Mouse (Mus musculus): ENCODE results near the gene Tmem69.

Tmem69 gene

DNA sequence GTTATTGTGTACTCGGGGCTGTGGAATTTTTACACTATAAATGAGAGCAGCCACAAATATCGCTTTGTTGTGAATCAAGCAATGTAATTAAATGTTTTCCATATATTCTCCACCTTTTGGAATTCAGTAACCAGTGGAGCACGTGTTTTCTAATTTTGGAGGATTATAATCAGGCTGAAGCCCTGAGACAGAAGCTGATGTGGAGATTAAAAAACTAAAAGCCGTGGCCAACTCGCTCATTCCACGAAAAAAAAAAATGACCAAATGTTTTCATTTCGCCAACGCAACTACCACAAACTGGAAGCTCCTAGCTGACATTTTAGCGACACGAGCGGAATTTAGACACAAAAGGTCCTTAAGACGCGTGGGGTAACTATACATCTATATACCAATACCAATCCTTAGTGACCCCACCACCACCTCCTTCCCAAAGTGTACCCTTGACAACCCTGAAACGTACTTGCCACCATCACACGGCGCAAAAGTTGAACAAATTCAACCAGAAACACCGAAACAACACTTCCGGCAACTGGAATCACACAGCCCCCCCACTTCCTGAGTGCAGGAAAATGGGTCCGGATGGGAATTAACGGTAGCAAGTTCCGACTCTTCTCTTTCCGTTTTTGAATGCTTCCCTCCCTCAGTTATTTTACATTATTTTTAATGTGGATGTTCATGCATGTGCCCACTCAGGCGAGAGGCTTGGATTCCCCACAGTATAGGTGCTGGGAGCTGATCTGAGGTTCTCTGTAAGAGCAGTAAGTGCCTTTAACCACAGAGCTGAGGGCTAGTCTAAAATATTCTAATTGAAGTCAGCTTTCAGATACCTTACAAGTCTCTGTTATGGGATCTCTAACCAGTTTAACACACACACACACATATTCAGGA is at the start of gene Tmem69:
TSS of gene Tmem69 (minus strand) at position 524 of the 888 bp plus-strand sequence.
- in situ Hi-C loops (cut with MboI, MseI) = loop anchor here (10.0 kb wide), 1 partner anchor 721 kb away; the partner anchor contains the start of gene Mknk1

DNA sequence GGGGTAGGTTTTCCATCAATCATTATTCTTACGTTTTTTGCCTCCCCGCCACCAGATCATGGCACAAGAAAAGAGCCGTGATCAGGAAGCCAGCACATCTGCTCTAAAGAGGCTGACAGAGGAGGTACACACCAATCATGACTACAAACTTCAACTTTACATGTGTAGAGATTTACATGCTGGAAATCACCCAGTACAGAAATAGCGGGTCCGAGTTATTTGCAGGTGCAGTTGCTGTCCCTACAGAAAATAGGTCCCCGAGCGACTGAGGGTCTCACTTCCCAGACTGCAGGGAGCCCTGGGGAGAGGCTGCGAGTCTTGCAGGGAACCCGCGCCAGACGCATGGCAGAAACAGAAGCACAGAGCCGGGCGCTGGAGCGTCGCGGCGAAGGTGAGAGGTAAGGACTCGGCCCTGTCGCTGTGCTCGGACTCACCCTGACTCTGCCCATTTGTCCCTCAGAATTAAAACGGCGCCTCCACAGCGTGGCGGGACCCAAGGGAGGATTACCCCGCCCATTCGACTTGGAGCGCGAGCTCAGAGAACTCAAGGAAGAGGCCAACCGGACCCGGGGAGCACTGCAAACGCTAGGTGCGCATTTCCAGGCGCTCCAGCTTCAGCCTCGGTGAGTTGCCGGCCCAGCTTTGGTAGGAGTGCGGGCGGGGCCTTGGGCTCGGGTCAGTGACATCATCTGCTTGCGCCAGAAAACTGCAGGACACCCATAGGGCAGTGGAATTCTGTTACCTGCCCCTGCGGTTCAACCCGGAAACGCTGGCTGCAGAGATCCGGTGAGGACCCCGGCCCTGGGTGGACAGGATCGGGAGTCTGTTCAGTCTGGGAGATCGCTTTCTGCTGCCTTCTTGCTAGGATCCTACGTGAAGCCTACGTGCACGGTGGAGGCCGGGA is 41.5 kb upstream of the Tmem69 start:
- in situ Hi-C loops (cut with MboI, MseI) = no loop called here

DNA sequence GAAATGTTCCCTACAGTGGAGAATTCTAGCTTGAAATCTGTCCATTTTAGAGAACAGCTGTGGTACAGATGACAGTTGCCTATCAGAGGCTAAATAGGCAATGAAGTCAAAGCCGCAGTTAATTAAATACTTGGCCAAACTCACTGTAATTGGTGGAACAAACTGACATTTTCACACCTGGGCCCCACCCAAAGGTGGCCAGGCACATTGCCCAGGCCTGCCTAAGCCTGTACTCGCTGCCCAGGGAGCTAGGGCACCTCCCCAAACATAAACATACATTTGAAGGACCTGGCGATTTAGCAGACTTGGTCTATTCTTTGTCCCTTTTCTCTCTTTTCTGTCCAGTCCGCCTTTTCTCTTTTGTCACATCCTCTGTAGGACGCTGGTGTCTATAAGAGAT is 40.6 kb upstream of the Tmem69 start, which contains the start of gene Ccdc17:
TSS of gene Ccdc17 (plus strand) at position 276 of the 400 bp plus-strand sequence.
- in situ Hi-C loops (cut with MboI, MseI) = no loop called here

DNA sequence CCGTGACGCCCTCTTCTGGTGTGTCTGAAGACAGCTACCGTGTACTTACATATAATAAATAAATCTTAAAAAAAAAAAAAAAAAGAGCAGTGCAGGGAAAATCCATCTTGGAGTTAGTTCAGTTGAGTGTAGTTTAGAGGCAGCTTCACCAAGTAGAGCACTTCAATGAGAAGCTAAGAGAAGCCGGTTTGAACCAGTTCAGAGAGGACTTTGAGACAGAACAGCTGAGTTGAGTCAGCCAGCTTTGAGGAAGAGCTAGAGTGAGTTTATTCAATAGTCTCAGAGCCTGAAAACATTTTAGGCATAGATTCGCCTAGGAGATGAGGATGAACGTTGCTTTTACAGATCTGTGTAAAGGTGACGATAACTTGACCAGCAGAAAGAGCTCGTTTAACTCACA is 40.1 kb upstream of the Tmem69 start:
- in situ Hi-C loops (cut with MboI, MseI) = no loop called here

DNA sequence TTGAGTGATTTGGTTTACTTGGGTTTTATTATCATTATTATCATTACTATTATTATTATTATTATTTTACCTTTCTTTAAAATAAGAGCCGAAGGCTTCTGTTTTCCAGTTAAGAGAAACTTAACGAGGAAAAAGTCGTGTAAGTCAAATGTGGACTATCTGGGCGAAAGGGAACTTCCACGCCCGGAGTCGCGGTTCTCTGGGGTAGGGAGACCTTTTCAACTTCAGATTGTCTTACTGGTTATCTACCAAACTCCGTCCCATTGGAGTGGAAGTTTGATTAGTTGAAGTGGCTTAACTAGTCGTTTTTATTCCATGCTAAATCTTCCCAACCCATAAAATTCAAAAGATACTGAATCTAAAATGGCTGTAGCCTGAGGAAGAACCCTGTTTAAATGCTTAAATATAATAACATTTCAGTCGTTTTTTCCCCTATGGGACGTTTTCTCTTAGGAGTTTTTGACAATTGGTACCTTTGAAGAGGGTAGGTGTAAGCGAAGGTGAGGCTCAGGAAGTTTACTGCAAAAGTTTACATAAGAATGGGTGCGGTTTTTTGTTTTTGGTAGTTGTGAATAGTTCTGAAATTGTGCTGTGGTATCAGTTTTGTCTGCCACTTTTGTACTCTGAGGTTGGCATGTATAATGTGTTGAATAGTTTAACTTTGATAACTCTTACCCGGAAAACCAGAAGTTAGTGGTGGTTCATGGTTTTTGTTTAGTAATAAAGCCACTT is 2.6 kb upstream of the Tmem69 start:
- in situ Hi-C loops (cut with MboI, MseI) = loop anchor here (10.0 kb wide), 1 partner anchor 724 kb away; the partner anchor contains the start of gene Mknk1

DNA sequence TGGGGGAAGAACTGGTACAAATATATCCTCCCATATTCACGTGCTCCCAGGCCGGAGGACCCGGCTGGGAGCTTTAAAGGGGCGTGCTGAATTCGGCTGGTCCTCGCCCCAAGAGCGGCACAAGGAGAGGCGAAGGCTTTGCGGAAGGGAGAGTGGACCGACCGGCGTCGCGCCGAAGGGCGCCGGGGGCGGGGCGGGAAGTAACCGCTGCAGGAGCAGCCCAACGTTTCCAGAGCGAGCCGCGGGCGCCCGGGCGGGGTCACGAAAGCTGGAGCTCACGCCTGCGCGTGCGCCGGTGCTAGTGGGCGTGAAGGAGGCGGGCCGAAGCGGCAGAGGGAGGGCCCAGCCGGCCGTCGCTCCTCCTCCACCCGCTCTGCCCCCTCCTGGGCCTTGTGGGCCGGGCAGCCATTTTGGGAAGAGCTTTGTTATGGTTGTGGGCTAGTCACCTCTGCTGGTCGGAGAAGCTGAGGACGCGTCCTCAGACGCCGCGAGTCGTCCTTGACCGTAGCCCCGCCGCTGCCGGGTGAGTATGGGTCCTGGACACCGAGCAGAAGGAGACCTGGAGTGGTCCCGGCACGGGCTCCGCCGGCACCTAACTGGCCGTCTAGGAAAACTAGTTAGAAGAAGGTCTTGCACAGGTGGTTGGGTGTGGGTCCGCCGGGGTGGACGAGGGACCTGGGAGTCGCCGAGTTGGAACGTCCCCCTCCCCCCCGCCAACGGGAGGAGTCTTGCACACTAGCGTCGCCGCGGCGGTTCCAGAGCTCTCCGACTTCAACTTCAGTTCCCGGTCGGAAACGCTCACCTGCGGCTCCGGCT is 1.8 kb upstream of the Tmem69 start, which contains the start of gene Gpbp1l1:
TSS of gene Gpbp1l1 (plus strand) at position 353 of the 816 bp plus-strand sequence.
- in situ Hi-C loops (cut with MboI, MseI) = loop anchor here (10.0 kb wide), 1 partner anchor 723 kb away; the partner anchor contains the start of gene Mknk1

DNA sequence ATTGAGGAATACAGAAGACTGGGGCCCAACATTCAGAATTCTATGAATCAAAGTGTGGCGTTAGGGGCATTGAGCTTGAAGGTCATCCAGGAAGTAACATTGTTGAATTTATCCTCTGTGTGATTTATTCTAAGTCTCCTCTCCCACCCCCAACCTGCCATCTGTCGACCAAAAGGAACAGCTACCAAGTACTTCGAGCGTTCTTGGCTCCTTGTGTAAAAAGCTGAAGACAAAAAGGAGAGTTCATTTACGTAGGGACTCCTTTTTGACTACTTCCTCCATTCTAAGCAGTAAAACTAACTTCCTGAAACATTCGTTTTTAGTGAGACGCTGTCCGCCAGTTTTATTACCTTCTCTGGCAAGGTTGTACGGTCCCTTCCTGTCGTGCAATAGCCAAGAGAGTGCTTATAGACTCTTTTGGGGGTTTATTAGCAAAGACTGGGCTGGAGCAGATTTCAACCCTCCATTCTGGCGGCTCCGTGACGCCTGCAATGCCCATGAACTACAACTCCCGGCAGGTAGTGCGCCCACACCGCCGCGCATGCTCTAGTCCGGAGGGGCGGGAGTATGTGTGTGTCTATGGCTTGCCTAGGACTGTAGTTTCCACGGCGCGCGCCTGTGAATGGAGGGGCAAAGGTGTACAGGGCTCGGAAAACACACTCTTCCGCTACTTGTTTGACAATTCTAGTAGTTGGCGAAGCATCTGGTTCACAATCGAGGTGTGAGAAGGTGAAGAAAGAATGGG is 997 bp upstream of the Tmem69 start:
- in situ Hi-C loops (cut with MboI, MseI) = loop anchor here (10.0 kb wide), 1 partner anchor 722 kb away; the partner anchor contains the start of gene Mknk1

DNA sequence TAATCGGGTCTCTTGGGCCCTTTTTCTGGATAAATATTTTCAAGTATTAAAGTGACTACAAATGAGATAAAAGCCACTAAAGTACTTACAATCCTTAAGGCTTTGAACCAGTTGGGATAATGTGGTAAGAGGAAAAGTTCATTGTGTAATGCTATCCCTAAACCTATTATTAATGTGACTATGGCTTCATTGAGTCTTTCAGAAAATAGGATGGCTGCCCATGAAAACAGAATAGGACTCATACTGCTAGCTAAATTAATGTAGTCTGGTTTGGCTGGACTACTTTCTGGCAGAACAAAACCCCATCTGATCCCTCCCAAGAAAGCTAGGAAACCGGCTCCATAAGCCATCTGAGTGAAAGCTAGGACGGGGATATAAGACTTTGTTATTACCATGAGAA is 2.7 kb downstream of the Tmem69 start:
- in situ Hi-C loops (cut with MboI, MseI) = loop anchor here (10.0 kb wide), 1 partner anchor 718 kb away; the partner anchor contains the start of gene Mknk1

DNA sequence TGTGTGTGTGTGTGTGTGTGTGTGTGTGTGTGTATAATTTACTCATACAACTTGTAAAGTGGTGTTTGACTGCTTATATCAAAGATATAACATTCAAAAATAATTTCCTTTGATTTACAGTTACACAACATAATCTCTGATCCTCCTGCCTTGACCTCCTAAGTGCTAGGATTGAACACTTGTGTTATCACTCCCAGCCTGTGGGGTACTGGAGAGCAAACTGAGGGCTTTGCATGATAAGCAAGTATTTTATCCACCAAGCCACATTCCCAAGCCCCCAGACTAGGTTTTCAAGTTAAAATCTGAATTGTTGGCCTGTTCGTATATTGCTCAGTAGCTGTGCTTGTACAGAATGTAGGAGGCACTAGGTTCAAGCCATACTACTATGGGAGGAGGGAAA is 5.3 kb downstream of the Tmem69 start:
- in situ Hi-C loops (cut with MboI, MseI) = loop anchor here (10.0 kb wide), 1 partner anchor 716 kb away; the partner anchor contains the start of gene Mknk1

DNA sequence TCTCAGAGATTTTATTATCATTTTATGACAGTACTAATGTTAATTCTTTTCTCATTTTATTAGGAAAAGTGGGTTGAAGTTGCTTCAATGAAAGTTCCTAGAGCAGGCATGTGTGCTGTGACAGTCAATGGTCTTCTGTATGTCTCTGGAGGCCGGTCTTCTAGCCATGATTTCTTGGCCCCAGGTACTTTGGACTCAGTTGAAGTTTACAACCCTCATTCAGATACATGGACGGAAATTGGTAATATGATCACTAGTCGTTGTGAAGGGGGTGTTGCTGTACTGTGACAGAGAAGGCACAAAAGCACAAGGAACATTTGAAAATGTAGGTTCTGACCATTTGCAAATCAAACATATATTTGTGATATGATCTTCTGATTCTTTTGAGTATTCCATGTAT is 18.0 kb downstream of the Tmem69 start:
- in situ Hi-C loops (cut with MboI, MseI) = no loop called here

DNA sequence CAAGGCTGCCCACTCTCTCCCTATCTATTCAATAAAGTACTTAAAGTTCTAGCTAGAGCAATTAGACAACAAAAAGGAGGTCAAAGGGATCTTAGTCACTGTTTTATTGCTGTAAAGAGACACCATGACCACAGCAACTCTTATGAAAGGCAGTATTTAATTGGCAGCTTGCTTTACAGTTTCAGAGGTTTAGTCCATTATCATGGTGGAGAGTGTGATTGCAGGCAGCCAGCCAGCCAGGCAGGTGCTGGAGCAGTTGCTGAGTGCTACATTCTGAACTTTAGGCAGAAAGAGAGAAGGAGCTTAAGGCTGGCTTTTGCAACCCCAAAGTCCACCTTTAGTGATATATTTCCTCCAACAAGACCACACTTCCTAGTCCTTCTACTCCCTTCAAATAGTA is 19.4 kb downstream of the Tmem69 start:
- in situ Hi-C loops (cut with MboI, MseI) = no loop called here

DNA sequence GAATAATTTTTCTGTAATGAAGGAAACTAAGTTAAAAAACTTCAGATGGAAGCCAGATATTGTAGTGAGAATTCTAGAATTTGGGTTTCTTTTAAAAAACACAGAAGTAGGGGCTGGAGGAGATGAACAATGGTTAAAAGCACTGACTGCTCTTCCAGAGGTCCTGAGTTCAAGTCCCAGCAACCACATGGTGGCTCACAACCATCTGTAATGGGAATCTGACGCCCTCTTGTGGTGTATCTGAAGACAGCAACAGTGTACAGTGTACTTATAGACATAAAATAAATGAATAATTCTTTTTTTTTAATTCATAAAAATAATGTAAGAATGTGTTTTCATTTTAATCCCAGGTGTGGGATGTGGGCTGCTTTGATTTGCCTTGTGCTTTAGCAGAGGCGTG is 24.6 kb downstream of the Tmem69 start:
- in situ Hi-C loops (cut with MboI, MseI) = no loop called here

DNA sequence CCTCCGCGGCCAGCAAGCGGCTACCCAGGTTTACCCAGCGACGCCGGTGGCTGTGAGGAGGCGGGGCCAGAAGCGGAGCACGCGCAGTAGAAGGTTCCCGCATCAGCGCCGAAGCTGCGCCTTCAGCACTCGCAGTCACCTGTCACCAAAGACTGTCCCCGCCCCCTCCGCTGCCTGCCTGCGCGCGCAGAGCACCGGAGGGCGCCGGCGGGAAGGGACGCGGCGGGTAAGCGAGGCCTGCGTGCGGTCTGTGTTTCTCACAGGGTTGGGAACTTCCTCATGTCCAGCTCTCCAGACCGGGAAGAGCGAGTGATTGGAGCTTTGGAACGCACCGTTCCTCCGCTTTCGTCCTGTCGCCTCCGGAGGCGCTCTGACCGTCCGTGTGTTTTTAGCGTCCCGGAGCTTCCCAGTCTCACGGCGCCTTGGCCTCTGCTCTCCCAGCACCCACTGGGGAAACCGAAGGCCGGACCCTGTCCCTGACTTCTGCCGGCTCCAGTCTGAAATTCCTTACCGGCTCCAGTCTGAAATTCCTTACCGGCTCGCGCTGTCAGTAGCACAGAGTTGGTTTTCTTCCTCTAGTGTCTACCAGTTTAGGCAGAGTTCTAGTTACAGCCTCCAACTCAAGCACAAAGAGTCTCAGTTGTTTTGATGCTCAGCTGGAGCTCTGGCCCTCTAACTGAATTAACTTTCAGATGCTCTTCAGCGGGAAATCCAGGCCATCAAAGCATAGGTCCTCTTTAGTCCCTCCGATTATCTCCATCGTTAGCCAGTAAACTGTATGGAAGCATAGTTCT is 48.1 kb downstream of the Tmem69 start, which contains the start of gene Ipp:
TSS of gene Ipp (plus strand) at position 125 of the 794 bp plus-strand sequence.
- in situ Hi-C loops (cut with MboI, MseI) = no loop called here

DNA sequence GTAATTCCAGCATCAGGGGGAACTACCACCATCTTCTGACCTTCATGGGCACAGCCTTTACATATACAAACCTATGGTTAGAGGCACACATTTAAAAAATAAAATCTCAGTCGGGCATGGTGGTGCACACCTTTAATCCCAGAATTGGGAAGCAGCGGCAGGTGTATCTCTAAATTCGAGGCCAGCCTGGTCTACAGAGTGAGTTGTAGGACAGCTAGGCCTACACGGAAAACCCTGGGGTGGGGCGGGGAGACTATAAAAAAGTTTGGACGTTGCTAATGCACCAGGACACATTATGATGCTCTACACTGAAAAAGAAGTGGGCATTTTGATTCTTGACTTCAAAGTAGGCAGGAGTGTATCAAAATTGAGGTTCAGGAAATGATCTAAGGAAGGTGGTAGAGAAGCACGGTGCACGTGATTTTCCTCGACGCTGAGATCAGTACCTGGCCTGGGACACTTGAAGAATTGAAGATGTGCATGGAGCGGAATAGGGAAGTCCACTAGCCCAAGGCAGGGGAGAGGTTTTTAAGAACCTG is 48.8 kb downstream of the Tmem69 start:
- in situ Hi-C loops (cut with MboI, MseI) = no loop called here
